Mouse (Mus musculus) kidney, adult 2 months (tissue): ENCODE measurements around the gene Atf7ip.

ENCODE experiments used
- CTCF ChIP-seq: fragments of 200-500 bp; conservative IDR thresholded peaks from 2 replicates; pipeline ENCODE4 v1.5.1; 2011; ENCODE audit warnings: low read depth, mild to moderate bottlenecking, control low read depth, low read length, moderate library complexity, mixed read lengths; ENCODE audit not compliant: insufficient read depth, insufficient read length
- POLR2A ChIP-seq: fragments of 200-500 bp; IDR thresholded peaks from one replicate; pipeline ENCODE4 v1.6.1; 2011; ENCODE audit warnings: low read depth, low read length, control low read depth

DNA sequence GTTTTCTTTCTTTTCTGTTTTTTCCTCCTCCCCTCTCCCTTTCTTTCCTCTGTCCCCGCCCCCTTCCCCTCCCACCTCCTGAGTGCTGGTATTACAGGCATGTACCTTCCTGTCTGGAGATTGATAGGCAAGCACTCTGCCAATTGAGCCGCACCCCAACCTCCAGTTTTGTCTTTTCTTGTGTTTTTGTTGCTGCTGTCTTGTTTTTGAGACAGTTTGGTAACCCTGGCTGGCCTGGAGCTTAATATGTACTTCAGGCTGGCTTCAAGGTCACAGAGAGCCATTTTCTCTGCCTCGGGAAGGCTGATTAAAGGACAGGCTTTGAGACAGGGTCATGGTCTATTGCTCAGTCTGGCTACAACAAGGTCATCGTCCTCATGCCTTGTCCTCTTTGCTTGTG is 18.8 kb downstream of the Atf7ip start:
- TF ChIP-seq CTCF = no peak
- no peak for TF ChIP-seq POLR2A
